Mouse (Mus musculus): ENCODE data around the gene Gm13420.
"Not testable (repeated sequence)": the region's sequence is repeated elsewhere in the genome, so short reads cannot be mapped to it uniquely, and the experiment has no call there.

The Gm13420 gene

GRCm38 (mm10) chr2:29751497-29751896 lies at the start of gene Gm13420:
TSS of gene Gm13420 (minus strand) at chr2:29751685.
- no peak for DNase-seq (ENCODE audit: low read depth, low spot score)

DNA sequence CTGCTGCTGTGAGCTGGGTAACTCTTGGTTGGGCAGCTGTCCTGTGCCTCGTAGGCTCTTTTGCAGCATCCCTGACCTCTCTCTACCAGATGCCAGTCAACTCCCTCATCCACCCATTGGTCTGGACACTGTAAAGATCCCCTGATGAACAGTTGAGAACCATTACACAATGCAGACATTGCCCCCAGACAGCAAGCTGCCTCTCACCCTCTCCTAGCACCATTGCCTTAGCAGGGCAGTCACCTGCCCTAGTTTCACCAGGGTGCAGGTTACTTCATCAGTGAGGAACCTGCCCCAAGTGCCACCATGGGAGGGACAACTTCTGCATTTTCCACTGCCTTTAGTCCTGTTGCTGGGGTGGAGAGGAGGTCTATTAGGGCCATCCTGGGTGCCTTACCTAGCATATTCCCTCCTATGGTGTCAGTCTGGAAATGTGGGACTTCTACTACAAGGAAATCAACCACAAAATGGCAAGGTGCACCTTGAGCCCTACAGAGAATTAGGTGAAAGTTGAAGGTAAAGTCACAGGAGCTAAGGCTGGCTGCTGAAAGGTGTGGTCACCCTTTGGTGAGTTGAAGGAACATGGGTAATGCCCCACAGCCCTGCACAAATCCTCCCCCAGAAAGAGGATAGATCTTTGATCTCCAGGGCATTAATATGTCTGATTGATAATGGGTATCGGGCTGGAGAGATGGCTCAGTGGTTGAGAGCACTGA lies 41.4 kb upstream of the Gm13420 start:
- DNase-seq (ENCODE audit: low read depth, low spot score) = no peak

DNA sequence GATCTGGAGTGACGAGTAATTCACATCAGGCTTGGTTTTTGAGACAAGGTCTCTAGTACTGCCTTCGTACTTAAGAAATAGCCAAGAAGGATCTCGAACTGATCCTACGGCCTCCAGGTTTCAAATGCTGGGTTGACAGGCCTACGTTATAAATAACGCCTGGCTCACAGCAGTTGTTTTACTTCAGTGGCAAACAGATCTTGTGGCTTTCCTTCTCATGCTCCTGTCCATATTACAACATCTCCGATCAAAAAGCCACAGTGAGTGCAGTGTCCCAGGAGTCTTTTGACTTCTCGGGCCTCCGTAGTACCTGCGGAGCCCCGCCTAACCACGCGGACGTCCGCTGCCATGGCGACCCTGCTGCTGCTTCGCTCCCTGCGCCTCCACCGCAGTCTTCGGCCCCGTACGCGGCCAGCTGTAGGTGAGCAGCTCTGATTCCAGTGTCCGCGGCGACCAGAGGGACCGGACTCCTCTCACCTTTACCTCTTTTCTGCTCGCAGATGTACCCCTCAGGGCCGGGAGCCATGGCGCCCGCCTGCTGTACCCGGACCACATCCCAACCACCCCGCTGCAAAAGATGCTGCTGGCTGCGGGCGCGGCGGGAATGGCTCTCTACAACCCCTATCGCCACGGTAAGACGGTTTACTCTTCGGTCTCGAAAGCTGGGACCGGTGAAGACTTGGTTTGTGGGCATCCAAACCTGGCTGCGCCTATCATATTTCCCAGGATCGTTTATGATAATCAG lies 36.6 kb upstream of the Gm13420 start, which contains the start of gene Trub2:
Gene Trub2, minus strand, starts transcription at position 566 of the 745 bp plus-strand sequence.
- peak; percentile 65 for DNase-seq (ENCODE audit: low read depth, low spot score)

DNA sequence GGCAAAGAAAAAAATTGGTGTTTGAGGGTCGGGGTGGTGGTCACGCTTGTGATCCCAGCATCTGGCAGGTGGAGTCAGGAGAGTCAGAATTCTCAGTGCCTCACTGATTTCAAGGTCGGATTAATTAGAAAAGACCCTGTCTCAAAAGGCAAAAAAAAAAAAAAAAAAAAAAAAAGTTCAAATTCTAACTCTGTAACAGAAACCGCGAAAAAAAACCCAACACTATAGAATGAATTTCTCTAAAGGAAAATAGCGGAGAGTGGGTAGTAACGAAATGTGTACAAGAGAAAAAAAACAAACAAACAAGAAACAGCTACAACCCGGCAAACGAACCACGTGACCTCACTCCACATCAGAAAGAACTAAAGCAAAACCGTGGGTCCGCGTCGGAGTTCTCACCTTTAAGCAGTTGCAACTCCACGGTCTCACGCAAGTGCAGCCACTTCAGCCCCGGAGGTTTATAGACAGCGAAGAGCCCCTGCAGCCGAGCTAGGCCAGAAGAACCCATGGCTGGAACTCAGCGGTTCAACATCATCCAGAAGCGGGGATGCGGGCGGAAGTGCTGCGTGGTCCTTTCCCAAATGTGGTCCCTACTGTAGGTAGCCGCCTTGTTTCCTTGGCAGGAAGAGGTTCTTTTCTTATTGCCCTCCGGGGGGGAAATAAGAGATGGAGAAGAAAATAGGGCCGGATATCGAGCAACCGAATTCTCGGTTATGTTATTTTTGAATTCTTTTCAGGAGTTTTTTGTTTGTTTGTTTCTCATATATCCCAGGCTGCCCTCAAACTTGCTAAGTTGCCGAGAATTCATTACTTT lies 35.8 kb upstream of the Gm13420 start, which contains the start of gene Coq4:
Gene Coq4, plus strand, starts transcription at position 390 of the 814 bp plus-strand sequence.
- DNase-seq (ENCODE audit: low read depth, low spot score) = peak; percentile 85

DNA sequence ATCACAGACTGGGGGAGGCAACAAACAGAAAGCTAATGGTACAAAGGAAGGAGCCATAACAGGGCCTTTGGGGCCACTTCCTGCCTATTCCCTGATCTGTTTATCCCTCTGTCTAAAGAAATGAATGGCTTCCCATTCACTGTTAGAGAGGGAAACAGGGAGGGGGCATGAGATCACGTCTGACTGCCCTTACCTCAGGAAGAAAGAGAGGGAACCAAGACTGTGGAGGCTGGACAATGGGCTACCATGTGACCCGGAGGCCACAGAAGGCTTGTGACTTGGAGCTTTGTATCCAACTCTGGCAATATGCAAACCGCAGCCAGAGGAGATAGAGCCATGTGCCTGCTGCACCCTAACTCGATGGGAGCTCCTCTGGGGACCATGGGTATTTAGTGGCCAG lies 32.8 kb upstream of the Gm13420 start:
- DNase-seq (ENCODE audit: low read depth, low spot score) = no peak

DNA sequence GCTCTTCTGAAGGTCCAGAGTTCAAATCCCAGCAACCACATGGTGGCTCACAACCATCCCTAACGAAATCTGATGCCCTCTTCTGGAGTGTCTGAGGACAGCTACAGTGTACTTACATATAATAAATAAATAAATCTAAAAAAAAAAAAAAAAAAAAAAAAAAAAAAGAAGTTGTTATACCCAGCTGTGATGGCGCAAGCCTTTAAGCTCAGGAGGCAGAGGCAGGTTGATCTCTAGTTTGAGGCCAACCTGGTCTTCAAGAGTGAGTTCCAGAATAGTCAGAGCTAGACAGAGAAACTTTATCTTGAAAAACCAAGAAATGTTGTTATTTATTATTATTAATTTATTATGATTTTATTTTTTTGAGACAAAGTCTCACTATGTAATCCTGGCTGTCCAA lies 29.8 kb upstream of the Gm13420 start:
- not testable (repeated sequence) for DNase-seq (ENCODE audit: low read depth, low spot score)

- DNase-seq (ENCODE audit: low read depth, low spot score) = no peak
These were observed 21.8 kb upstream of the Gm13420 start for GRCm38 (mm10) chr2:29773323-29773722.

GRCm38 (mm10) chr2:29771611-29772461 lies 20.4 kb upstream of the Gm13420 start:
- peak; percentile 36 for DNase-seq (ENCODE audit: low read depth, low spot score)

DNA sequence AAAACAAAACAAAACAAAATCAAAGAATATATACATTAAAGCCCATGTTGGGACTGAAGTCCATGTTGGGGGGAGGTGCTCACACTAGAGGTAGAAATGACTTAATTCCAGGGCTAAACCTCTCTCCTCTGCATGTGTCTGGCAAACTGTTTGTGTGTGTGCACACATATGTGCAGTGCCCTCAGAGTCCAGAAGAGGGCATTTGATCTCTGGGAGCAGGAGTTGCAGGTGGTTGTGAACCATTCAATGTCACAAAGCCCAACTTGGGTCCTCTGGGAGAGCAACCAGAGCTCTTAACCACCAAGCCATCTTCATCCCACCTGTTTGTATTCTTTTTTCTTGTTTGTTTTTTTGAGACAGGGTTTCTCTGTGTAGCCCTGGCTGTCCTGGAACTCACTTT lies 18.7 kb upstream of the Gm13420 start:
- no peak for DNase-seq (ENCODE audit: low read depth, low spot score)

DNA sequence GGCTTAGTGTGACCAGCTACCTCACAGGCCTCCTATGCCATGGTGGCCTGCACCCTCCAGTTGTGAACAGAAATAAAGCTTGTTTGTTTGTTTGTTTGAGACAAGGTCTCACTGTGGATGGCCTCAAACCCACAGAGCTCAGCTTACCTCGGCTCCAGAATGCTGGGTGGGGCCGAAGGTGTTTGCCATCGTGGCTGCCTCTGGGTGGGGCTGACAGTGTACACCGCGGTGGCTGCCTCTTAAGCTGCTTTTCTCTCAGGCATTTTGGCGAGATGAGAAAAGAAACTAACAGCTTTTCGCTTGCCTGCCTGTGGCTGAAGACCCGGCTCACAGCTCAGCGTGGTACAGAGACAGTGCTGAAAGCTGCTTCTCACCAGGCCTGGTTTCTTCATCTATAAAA lies 17.4 kb upstream of the Gm13420 start:
- no peak for DNase-seq (ENCODE audit: low read depth, low spot score)

GRCm38 (mm10) chr2:29767976-29768709 lies 16.7 kb upstream of the Gm13420 start:
- DNase-seq (ENCODE audit: low read depth, low spot score) = no peak

- peak; percentile 38 for DNase-seq (ENCODE audit: low read depth, low spot score)
These were observed 13.3 kb upstream of the Gm13420 start for GRCm38 (mm10) chr2:29764831-29765230.

DNA sequence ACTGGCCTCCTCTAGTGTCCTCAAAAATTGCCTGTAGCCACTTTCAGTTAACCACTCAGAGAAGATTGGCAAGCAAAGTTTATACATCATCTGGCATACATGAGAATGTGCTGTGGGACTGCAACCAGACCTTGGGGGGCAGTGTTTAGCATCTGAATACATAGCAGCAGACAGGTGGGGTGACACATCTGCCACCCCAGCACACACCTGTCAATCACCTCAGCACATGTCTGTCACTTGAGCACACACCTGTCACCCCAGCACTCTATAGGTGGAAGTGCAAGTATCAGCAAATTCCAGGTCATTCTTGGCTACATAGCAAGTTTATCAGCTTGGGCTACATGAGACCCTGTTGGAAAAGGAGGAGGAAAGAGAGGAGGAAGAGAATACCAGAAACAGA lies 4.2 kb upstream of the Gm13420 start:
- no peak for DNase-seq (ENCODE audit: low read depth, low spot score)

GRCm38 (mm10) chr2:29752397-29752796 lies 912 bp upstream of the Gm13420 start:
- DNase-seq (ENCODE audit: low read depth, low spot score) = no peak

DNA sequence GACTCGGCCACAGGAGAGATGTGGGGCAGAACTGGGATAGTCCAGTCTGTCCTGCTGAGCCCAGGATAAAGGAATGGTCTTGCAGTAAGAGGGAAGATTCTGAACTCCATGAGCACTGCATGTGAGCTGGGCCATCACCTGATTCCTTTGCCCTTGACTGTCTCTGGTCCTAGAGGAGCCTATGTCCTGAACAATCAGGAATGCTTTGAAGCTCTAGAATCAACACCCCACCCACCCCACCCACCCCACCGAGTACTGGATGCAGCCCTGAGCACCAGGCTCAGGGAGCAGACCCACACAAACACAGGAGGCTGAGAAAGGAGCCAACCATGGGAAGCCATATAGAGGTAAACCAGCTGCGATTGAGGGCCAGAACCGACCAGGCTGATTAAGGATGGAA lies 3.0 kb downstream of the Gm13420 start:
- no peak for DNase-seq (ENCODE audit: low read depth, low spot score)

- DNase-seq (ENCODE audit: low read depth, low spot score) = no peak
These were observed 3.6 kb downstream of the Gm13420 start for GRCm38 (mm10) chr2:29747852-29748251.

DNA sequence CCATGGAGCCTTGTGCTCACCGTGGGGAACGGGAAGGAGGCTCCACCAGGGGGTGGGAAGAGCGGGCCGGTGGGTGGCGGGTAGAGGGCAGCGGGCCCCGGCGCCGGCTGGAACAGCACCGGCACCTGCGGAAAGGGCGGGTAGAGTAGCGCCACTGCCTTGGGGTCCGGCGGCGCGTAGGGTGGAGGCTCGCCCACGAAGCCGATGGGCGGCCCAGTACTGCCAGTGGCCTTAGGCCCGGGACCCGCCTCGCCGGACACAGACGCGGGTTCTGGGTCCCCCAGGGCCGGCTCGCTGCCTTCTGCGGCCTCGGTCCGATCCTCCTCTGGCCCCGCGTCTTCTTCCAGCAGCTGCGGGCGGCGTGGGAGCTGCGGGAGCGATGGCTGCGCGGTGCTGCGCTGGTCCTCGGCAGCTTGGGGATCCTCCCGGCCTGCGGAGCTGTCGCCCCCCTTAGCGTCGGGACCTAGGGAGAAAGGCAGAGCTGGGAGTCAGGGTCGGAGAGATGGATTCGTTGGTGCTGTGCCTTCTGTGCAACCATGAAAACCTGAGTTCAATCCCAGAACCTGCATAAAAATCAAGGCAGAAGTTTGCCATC lies 4.2 kb downstream of the Gm13420 start:
- DNase-seq (ENCODE audit: low read depth, low spot score) = no peak

GRCm38 (mm10) chr2:29744256-29744655 lies 7.2 kb downstream of the Gm13420 start:
- no peak for DNase-seq (ENCODE audit: low read depth, low spot score)

DNA sequence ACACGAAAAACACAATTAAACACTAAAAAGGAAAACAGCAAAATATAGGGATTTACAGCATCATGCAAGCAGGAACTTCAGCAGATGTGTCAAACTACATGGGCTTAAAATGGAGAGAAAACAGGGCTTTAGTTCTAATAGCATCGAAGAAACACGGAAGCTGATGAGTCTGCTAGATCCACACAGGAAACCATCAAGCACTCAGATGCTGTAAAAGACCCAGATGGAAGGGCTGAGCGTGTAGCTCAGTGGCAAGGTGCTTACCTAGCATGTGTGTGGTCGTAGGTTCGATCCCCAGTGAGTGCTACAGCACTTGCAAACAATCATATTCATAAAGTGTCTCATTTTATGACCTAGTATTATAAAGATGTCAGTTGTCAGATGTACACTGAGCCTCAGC lies 10.3 kb downstream of the Gm13420 start:
- DNase-seq (ENCODE audit: low read depth, low spot score) = no peak

DNA sequence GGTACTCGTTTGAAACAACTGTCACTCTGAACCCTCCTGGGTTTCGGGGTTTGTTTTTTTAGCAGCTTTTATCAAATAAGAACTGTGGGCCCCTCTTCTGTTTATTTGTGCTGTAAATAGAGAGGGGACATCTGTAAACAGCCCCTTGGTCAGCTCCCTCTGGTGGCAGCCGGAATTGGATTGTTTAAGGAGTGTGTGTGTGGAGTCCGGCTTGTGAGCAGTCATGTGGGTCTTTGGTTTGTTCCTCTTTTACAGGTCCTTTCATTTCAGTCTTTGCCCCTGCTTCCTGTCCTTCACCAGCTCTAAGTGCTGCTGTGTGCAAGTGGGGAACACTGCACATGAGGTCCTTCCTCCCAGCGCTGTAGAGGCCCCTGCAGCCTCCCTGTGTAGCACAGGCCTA lies 12.1 kb downstream of the Gm13420 start:
- peak; percentile 29 for DNase-seq (ENCODE audit: low read depth, low spot score)

All from skeletal muscle tissue, adult 2 months (tissue).